Mouse (Mus musculus) spleen, postnatal 36 days (tissue): ENCODE results near the gene Hspb6.

ENCODE experiments used
- DNase-seq, 2 experiments: peaks; one replicate each; pipeline ENCODE4 v3.0.0; 2022; ENCODE audit warnings: low spot score in 2 of 2, mixed read lengths in 1 of 2

Gene Hspb6

GRCm38 (mm10) chr7:30553021-30553589, 1.1 kb downstream of the Hspb6 start:
- no peak for DNase-seq

- DNase-seq = no peak
These were observed 2.0 kb downstream of the Hspb6 start for GRCm38 (mm10) chr7:30553810-30554584.

- no peak for DNase-seq
These were observed 5.0 kb downstream of the Hspb6 start for GRCm38 (mm10) chr7:30556894-30557536.

- DNase-seq = no peak
These were observed 6.0 kb downstream of the Hspb6 start for GRCm38 (mm10) chr7:30557901-30558514.

GRCm38 (mm10) chr7:30558656-30559442, 6.9 kb downstream of the Hspb6 start:
- no peak for DNase-seq

GRCm38 (mm10) chr7:30559443-30559954, 7.5 kb downstream of the Hspb6 start, which contains the start of gene Lin37:
Gene Lin37, minus strand, starts transcription at chr7:30559838.
- peak; percentile 97 to 98 for DNase-seq

- no peak for DNase-seq
These were observed 8.3 kb downstream of the Hspb6 start for GRCm38 (mm10) chr7:30560296-30560695.

GRCm38 (mm10) chr7:30562526-30563116, 10.6 kb downstream of the Hspb6 start:
- DNase-seq = peak in 1 of 2 experiments; percentile 32

- DNase-seq = peak; percentile 96 to 98
These were observed 11.3 kb downstream of the Hspb6 start, which contains the start of the genes U2af1l4, Gm49396 and Psenen for GRCm38 (mm10) chr7:30563117-30563905. Gene U2af1l4, plus strand, starts transcription at chr7:30563301. Gene Gm49396, plus strand, starts transcription at chr7:30563344. Gene Psenen, minus strand, starts transcription at chr7:30563627.

- DNase-seq = peak; percentile 48 to 58
These were observed 11.9 kb downstream of the Hspb6 start for GRCm38 (mm10) chr7:30563906-30564280.

- DNase-seq = no peak
These were observed 13.1 kb downstream of the Hspb6 start, which contains the start of gene Igflr1 for GRCm38 (mm10) chr7:30564970-30565571. Gene Igflr1, plus strand, starts transcription at chr7:30565427.

- DNase-seq = no peak
These were observed 14.1 kb downstream of the Hspb6 start for GRCm38 (mm10) chr7:30566033-30566432.

GRCm38 (mm10) chr7:30567555-30567954, 15.6 kb downstream of the Hspb6 start:
- DNase-seq = no peak

- DNase-seq = no peak
These were observed 20.4 kb downstream of the Hspb6 start for GRCm38 (mm10) chr7:30572389-30572788.

- DNase-seq = peak; percentile 52 to 67
These were observed 21.0 kb downstream of the Hspb6 start for GRCm38 (mm10) chr7:30572969-30573368.

GRCm38 (mm10) chr7:30579950-30580349, 28.0 kb downstream of the Hspb6 start:
- DNase-seq = no peak

GRCm38 (mm10) chr7:30581547-30581946, 29.6 kb downstream of the Hspb6 start:
- no peak for DNase-seq

GRCm38 (mm10) chr7:30584339-30584738, 32.4 kb downstream of the Hspb6 start:
- DNase-seq = no peak

- no peak for DNase-seq
These were observed 33.2 kb downstream of the Hspb6 start for GRCm38 (mm10) chr7:30585170-30585569.
